Mouse (Mus musculus) left cerebral cortex, postnatal 14 days (tissue): ENCODE data around the gene Bub1b. TPM values are rescaled to one million over a fixed set of nuclear protein-coding genes. Genes with fewer than 3 reads are reported as not detected.
"Not testable (repeated sequence)": the region's sequence is repeated elsewhere in the genome, so short reads cannot be mapped to it uniquely, and the experiment has no call there.

Experiments
- DNase-seq, 2 experiments: peaks; one replicate each; pipeline ENCODE4 v3.0.0; 2021 to 2022; ENCODE audit warnings: low spot score in 2 of 2, mixed read lengths in 1 of 2
- intact Hi-C: fragments of 180-260 bp; cut with DNase I; formaldehyde crosslinking; loops from one replicate; pipeline ENCODE4 v1.15.1; 2025
- long read RNA-seq, 2 experiments: library from polyadenylated mRNA; stranded (forward); transcript quantifications; one replicate each; pipeline ENCODE4 v2.0.0; 2021
- total RNA-seq, 2 experiments: library from RNA; stranded (reverse); gene quantifications; 2 replicates each; pipeline ENCODE4 v1.2.3; 2021

Gene Bub1b
- 1 to 10 TPM; 1.5 to 1.9 TPM for total RNA-seq
- long read RNA-seq, experiment 1, partial matches to known transcripts: 0 of 1 reads
- long read RNA-seq, experiment 1, other reads (novel, unspliced or antisense): 0 of 1 reads
- long read RNA-seq, experiment 2, partial matches to known transcripts: 0 of 1 reads
- long read RNA-seq, experiment 2, other reads (novel, unspliced or antisense): 1 of 1 reads

DNA sequence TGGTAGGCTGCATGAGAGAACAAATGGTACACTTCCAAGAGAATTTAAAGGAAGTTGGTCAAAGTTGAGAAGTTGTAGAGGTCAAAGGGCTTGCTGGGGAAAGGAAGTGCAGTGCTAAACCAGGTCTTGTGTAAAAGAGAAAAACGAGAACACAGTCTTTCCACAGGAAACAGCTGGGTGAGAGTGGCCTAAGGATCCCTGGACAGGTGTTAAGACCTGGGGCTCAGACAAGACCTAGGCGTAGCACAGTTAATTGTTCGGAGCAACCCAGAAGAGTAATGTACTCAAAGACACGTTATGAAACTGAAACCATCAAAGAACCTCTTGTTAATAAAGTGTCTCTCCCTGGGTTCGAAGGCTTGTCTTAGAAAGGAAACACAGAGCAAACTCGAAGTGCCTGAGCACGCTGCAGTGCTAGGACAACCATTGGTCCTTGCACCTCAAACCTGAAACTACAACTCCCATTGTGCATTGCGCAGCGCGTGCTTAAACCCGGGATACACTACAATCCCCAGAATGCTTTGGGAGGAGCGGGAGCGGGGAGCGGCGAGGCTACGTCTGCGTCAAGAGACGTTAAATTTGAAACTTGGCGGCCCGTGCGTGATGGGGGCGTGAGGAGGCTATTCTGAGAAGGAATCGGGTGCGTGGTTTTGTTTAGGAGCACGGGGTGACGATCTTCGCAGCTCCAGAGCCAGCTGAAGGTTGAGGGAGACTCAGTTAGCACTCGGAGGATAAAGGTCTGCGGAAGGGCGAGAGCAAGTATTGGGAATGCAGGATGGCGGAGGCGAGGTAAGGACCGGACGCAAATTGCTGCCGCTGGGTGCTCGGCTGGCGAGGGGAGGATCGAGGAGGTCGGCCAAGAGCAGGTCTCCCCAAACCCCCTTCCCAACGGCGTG is at the start of gene Bub1b:
TSS of gene Bub1b (plus strand) at position 539 of the 896 bp plus-strand sequence.
- DNase-seq: peak; percentile 90 to 92
- intact Hi-C loops: loop anchor here (5.0 to 10.0 kb wide), 2 partner anchors 51 to 333 kb away; partner anchors contain the start of gene Bmf

DNA sequence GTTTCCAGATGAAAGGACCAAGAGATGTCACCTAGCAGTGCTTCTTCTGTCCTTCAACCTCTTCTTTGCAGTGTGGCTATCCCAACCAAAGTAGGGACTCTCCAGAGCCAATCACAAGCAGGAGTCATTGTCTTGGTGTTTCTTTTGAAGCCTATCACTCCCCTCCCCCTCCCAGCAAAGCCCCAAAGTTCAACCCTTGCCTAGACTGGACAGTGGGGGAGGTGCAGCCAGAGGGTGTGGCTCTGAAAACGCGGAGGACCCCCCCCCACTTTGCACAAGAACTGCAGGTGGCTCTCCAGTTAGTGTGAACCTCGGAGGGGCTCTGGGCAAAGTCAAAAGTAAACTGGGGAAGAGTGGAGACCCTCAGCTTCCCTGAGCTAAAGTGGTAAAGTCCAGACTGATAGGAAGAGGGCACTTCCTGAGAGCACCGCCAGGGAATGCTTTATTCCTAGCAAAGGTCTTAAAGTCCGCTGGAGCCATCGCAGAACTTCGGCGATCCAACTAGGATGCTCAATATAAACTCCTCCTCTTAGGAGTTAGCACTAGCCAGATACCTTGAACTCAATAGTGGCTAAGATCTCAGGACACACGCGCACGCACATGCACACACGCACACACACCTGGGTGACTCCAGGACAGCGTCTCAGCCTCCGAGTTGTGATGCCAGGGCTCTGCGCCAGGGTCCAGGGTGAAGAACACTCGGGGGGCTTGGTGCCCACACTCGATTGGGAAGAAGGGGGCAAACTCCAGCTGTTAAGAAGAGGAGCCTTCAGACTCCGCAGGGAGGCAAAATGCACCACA is 49.4 kb upstream of the Bub1b start:
- DNase-seq: no peak
- intact Hi-C loops: loop anchor here (5.0 kb wide), 2 partner anchors 49 to 61 kb away; partner anchors contain the start of gene Bub1b

DNA sequence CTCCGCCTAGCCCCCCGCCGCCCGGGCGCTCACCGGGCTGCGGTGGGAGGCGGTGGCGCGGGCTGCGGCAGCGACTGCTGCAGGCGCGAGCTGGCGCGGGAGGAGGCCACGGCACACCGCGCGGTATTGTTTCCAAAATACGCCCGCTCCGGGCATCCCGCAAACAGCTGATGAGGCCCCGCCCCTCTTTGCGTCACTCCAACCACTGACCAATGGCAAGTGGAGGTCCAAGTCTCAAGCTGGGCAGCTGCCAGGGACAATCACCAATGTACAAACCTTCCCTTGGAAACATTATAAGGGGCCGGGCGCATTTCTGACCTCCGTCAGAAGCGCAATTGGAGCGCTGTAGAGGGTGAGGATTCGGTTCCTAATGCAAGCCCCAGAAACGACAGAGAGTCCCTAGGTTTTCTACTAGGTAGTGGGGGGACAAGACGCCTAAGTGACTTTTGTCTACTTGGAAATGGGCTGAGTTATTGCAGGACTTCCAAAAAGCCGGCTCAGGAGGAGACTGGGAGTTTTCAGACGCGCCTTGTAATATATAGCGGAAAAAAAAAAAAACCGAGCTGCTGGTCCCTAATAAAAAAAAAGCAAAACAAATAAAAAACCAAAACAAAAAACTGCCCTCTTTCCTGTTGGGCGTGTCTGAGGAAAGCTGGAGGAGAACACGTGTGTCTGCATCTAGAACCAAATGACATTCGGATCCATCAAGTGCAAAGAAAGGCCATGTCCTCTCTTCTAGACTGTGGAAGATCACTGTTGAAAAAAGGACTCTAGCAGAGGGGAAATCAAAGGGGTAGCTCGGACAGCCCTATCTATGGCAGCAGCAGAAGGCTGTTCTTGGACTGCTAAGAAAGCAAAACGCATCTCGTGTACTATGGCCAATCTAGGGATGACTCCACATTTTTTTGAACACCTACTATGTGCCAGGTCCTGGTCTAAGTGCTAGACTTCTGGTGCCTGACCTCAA is 48.2 kb upstream of the Bub1b start, which contains the start of gene Bmf:
TSS of gene Bmf (minus strand) at position 181 of the 967 bp plus-strand sequence.
- intact Hi-C loops: loop anchor here (5.0 kb wide), 2 partner anchors 48 to 62 kb away; partner anchors contain the start of gene Bub1b
- peak; percentile 95 to 97 for DNase-seq

DNA sequence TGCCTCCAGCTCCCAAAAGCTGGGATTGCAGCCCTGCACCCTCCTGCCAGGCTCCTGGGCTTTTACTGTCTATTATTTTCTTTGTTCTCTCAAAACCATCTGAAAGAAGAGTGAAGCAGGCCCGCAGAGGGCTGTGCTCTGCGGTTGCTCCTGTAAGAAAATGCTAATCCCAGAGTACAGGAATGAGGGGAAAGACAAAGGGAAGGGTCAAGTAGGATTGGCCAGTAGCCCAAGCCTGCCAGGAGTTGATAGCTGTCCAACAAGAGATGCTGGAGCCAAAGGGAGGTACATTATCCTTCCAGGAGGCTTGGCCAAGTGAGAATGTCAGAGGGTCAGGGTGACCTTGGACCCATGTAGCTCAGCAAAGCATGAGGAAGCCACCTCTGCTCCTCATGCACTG is 46.4 kb upstream of the Bub1b start:
- DNase-seq: no peak
- intact Hi-C loops: no loop called here

DNA sequence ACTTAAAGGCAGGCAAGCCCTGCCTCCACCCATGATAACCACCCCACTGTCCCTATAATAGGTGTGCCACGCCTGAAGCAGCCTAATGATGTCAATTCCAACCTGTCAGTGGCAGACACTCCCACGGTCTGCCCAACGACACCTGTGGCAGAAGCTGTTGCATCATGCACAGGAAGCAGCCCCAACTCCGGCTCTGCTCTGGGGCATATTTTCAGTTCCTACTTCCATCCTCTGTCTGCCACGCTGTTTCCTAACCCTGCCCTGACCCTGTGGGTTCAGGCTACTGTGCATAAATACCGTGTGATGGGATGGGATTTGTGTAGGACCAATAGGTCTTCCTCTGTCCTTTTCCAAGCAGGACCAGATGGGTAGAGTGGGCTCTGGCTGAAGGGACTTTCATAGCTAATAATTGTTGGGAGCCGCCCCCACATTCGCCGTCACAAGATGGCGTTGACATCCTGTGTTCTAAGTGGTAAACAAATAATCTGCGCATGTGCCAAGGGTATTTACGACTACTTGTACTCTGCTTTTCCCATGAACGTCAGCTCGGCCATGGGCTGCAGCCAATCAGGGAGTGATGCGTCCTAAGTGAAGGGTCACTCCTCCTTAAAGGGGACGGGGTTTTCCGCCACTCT is 43.5 kb upstream of the Bub1b start:
- peak; percentile 33 to 61 for DNase-seq
- intact Hi-C loops: not testable (repeated sequence)

DNA sequence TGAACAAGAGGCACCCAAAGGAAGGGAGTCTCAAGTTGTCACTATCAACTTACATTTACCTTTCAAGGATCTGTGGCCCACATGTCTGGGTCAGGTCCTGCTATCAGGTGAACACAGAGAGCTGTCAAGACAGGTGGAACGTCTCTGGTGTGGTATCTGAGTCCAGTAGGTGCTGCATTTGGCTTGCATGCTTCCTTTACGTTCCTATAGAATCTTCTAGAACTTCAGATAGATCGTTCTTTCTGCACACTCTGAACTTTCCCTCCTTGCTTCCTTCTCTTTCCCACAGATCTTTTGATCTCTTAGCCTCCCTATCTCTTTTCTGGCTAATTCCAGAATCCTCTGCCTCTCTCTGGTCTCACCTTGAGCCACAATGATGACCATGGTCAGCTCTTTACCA is 39.6 kb upstream of the Bub1b start:
- intact Hi-C loops: no loop called here

DNA sequence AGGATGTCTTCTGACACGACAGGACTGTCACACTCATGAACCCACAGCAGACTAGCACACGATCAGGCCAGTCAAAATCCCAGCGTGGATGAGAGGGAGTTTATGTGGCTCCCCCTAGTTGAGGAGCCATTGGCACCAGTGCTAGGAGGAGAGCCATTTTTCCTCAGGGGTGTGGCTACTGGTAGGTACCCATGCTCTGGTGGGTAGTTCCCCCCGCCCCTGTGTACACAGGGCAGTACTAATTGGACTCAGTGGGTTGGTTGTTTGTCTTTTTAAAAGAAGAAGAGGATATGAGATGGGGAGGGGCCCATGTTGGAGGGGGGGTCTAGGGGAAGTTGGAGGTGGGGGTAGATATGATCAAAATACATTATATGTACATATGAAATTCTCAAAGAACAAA is 36.0 kb upstream of the Bub1b start:
- intact Hi-C loops: no loop called here
- DNase-seq: no peak

More for the DNA sequence above, 39.6 kb upstream of the Bub1b start:
- no peak for DNase-seq

DNA sequence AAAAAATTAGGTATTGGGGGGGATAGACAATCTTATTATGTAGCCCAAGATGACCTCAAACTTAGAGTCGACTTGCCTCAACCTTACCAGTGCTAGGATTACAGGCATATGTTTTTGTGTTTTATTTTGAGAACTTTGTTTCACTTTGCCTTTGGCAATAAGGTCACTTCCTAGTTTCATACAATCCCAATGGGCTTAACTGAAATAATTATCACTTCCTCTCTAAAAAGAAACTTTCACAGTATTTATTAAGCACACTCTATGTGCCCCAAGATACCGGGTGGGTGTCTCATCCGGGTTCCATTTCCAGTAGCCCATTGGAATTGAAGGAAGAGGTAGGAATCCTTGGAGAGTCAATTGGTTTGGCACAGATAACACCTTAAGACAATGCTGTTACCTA is 35.6 kb upstream of the Bub1b start:
- no peak for DNase-seq
- intact Hi-C loops: no loop called here

DNA sequence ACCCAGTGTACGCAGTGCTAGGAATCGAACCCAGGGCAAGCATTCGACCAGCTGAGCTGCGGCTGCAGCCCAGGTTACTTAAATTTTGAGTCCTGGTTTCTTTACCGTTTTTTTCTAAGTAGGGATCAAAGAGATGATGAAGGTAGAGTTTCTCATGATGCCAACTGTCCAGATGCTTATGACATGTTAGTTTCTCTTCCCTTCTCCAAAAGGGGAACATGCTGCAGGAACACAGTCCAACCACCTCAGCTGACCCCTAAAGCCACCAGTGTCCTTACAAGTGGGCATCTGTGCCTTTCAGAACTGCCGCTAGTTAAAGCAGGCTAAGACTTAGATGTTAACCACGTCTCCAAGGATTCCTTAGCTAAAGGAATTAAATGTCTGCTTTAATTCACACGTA is 30.8 kb upstream of the Bub1b start:
- DNase-seq: no peak
- intact Hi-C loops: no loop called here

DNA sequence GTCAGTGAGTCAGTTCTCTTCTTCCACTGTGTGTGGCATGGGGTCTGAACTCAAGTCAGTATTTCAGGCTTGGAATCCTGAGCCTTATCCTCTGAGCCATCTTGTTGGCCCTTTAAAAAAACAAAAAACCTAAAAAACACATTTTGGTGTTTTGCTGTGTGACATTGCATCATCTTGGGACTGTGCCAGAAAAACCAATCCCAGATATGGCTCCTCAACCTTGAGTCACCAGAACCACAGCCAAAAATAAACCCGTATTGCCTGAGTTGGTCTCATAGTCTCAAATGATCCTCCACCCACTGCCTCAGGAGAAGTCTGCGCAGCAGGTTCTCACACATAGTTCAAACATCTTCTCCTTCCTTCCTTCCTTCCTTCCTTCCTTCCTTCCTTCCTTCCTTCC is 27.1 kb upstream of the Bub1b start:
- intact Hi-C loops: no loop called here
- no peak for DNase-seq

DNA sequence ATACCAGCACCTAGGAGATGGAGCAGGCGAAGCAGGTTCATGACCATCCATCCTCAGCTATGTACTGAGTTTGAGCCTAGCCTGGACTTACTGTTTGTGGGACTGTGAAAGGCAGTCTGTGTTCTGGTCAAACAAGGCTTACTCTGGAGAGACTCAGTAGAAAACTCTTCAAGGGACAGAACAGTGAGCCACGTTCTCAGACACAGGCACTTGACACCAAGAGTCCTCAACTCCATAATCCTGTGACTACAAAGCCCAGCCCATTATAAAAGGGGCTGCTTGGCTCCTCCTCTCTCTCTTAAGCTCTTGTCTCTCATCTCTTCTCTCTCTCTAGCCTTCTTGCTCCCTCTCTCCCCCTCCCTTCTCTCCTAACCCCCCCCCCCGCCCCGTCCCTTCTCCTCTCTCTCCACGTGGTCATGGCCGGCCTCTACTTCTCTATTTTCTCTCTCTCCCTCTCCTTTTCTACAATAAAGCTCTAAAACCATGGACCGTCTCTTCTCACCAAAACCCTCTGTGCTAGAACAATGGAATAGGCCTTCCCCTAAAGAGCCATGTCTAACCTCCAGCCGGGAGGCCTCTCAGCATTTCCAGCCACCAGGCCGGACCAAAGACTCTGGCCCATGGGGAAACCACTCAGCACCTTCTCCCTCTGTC is 25.7 kb upstream of the Bub1b start:
- intact Hi-C loops: no loop called here
- DNase-seq: no peak

DNA sequence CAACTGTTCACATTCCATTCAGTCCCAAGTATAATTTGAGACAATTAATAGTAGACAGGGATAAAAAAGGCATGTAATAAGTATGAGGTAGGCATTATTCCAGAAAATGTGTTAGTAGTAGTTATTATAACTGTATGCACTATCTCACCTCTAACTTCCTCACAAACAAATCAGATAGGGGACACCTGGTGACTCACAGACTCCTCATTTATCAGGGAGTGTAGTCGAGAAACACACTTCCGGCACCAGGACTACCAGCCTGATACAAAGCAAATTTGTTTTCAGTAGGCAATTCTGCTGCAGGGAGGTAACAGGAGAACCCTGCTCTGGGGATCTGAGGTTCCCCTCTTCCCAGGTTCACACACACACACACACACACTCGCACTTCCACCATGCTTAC is 24.9 kb upstream of the Bub1b start:
- intact Hi-C loops: no loop called here
- no peak for DNase-seq

DNA sequence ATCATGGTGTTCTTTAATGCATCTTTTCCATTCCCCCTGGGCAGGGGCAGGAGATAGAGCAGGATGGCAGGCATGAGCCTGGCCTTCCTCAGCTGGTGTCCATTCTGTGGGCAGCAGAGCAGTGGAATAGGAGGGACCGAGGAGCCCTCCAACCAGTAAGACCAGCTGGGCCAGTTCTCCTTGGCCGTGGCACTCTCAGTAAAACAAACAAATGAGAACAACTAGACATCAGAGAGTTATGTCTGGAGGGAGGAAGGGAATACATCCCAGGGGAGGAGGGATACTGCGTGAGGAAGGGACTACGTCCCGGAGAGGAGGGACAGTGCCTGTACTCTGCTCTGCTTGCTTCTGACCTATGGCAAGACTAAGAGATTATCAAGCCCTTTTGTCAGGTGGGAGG is 12.0 kb upstream of the Bub1b start:
- intact Hi-C loops: no loop called here
- no peak for DNase-seq

DNA sequence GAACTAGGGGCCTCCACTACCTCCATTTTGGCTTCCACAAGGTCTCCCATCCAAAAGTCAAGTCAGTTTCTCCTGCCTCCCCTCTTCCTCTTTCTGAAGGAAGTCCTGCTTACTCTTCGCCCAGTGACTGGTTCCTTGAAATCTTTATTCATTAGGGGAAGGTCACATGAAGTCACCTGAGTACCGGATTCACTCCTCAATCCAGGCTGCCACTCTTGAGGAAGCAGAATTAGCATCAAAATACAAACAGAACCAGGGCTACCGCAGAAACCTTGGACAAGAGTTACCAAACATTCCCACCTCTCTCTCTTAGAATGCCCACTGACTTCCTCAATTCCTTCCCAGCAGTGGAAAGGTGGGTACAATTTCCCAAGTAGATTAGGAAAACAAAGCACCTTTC is 10.3 kb upstream of the Bub1b start:
- intact Hi-C loops: no loop called here
- no peak for DNase-seq

DNA sequence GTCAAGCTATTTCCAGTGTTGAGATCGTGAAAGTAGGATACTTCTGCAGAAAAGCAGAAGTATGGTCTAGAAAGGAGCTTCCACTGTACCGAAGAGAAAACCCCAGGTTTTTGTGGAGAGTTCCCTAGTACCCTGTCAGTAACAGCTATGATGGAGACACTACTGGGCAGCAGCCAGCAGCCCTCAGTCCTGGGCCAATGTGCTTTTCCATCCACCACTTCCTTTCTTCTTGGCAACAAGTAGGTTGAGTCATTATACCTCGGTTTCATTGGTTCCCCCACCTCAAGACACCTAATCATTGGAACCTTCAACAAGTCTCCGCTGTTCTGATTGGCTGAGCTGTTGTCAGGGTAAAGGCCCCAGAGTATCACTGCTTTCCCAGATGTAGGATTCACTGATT is 6.9 kb upstream of the Bub1b start:
- DNase-seq: no peak
- intact Hi-C loops: loop anchor here (10.0 kb wide), 1 partner anchor 326 kb away; no protein-coding TSS in a partner anchor

DNA sequence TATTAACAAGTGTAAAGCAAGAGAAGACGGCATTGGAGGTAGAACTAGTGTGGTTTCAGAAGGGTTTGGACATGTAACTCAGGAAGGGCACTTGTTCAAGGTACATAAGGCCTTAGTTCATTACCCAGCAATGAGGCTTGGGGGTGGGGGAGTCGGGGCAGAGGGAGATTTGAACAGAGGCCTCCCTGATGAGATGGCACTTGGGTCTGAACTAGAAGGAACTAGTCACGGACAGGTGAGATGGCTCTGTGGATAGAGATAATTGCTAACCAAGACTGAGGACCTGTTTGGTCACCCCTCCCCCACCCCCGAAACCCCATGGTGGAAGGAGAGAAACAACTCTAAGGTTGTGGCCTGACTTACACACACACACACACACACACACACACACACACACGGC is 1.1 kb downstream of the Bub1b start:
- intact Hi-C loops: loop anchor here (5.0 to 10.0 kb wide), 2 partner anchors 52 to 334 kb away; partner anchors contain the start of gene Bmf
- no peak for DNase-seq

DNA sequence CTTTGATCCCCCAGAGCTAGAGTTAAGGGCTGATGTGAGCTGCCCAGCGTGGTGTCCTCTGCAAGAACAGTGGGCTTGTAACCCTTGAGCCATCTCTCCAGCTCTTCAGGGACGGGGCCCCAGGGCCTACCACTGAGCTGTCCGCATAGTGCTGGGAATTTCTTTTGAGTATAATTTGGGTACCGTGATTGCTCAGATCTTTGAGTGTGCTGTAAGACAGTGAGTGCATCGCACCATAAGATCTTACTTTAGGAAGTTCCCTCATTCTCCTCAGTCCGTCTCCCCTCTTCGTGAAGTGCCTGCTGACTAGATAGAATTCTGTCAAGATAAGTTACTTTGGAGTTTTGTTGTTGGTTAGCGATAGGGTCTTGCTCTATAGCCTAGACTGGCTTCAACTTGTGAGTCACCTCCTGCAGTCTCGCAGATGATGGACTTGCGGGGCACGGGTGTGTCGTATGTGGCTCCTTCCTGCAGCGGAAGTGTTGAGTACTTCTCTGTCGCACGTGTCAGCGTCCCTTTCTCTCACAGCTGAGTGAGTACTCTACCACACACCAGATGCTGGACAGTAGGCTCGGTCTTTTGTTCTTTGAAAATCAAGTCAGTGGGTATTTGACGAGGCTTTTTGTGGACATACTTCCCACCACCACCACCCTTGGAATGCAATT is 3.7 kb downstream of the Bub1b start:
- no peak for DNase-seq
- intact Hi-C loops: no loop called here
